Mouse (Mus musculus): ENCODE results near the gene Emb. TPM values are rescaled to one million over a fixed set of nuclear protein-coding genes. Genes with fewer than 3 reads are reported as not detected.
"Not testable (repeated sequence)": the region's sequence is repeated elsewhere in the genome, so short reads cannot be mapped to it uniquely, and the experiment has no call there.

The Emb gene
- total RNA-seq (2021): 10 to 100 TPM; 22.0 to 32.3 TPM
- long read RNA-seq, experiment 1, transcript Emb-202 (1 exons, 2,136 nt): minor isoform, 5 of 14 reads
- long read RNA-seq, experiment 1, transcript Emb-201 (9 exons, 2,923 nt): major isoform, 8 of 14 reads
- long read RNA-seq, experiment 1, partial matches to known transcripts: 1 of 14 reads
- long read RNA-seq, experiment 1, other reads (novel, unspliced or antisense): 0 of 14 reads
- long read RNA-seq, experiment 2, transcript Emb-201 (9 exons, 2,923 nt): major isoform, 23 of 40 reads
- long read RNA-seq, experiment 2, transcript Emb-202 (1 exons, 2,136 nt): minor isoform, 11 of 40 reads
- long read RNA-seq, experiment 2, partial matches to known transcripts: 5 of 40 reads
- long read RNA-seq, experiment 2, other reads (novel, unspliced or antisense): 1 of 40 reads

DNA sequence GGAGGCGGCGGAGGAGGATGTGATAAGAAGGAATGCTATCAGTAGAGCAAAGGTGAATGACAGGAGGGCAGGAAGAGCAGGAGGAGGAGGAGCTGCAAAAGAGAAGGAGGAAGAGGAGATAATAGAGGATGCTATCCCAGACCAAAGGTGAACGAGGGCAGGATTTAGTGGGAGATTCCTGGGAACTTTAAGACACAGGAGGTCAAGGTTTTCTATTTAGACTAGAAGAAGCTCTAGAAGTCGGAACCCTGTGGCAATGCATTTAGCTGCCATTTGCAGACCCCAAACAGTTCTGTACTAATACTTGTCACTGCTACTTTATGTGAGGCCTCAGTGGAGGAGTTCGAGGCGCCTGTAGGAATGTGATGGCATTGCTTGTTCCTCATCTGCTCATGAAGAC, at the start of gene Emb:
TSS of gene Emb (plus strand) at position 301 of the 400 bp plus-strand sequence.
- DNase-seq (ENCODE audit: low spot score in 2 of 2): no peak

- no peak for DNase-seq (ENCODE audit: low spot score in 2 of 2)
These were observed 44.4 kb upstream of the Emb start for GRCm38 (mm10) chr13:117163906-117164305.

DNA sequence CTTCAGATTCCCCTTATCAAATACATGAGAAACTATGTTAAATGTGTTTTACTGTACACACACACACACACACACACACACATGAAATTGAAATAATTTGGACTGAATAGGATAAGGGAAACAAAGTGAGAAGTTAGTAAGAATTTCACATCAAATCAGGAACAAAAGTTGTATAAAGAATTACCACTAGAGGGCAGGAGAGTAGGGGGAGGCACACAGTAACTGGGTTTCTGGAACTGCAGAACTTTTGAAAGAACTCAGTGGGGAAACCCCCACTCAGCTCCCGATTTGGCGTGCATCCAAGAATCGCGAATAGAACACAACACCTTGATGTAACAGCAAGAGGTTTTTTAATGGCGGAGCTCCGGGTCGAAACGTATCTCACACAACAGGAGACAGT, 43.3 kb upstream of the Emb start:
- DNase-seq (ENCODE audit: low spot score in 2 of 2): no peak

- DNase-seq (ENCODE audit: low spot score in 2 of 2): not testable (repeated sequence)
These were observed 27.4 kb upstream of the Emb start for GRCm38 (mm10) chr13:117180912-117181311.

DNA sequence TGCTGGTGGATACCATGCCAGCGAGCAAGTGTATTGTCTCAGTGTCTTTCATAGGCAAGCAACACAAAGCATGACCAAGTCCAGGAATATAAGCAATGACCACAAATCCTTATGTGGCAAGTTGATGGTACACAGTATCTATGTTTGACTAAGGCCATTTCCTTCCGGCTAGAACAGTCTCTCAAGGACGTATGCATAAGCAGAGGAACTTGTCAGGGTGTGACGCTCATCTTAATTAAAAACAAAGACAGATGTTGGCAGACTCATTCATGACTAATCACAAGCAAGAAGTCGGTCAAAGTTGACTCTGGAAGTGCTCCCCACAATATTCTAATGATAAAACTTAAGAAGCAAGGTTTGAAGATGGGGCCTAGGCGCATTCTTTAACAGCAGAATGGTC, 25.0 kb upstream of the Emb start:
- DNase-seq (ENCODE audit: low spot score in 2 of 2): no peak

GRCm38 (mm10) chr13:117185329-117185728, 23.0 kb upstream of the Emb start:
- DNase-seq (ENCODE audit: low spot score in 2 of 2): no peak

DNA sequence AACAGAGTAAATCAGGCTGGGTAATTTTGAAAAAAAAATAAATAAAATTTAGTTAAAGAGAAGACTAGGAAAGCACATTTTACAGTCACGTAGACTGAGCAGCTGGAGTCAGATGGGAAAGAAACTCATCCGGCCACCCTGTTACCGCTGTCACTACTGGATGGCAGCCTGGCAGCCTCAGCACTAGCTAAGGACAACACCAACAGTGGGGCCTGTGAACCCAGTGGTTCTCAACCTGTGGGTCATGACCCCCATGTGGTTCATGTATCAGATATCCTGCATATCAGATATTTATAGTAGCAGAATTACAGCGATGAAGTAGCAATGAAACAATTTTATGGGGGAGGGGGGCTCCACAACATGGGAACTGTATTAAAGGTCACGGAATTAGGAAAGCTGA, 16.2 kb upstream of the Emb start:
- DNase-seq (ENCODE audit: low spot score in 2 of 2): no peak

GRCm38 (mm10) chr13:117193422-117193983, 14.8 kb upstream of the Emb start:
- no peak for DNase-seq (ENCODE audit: low spot score in 2 of 2)

DNA sequence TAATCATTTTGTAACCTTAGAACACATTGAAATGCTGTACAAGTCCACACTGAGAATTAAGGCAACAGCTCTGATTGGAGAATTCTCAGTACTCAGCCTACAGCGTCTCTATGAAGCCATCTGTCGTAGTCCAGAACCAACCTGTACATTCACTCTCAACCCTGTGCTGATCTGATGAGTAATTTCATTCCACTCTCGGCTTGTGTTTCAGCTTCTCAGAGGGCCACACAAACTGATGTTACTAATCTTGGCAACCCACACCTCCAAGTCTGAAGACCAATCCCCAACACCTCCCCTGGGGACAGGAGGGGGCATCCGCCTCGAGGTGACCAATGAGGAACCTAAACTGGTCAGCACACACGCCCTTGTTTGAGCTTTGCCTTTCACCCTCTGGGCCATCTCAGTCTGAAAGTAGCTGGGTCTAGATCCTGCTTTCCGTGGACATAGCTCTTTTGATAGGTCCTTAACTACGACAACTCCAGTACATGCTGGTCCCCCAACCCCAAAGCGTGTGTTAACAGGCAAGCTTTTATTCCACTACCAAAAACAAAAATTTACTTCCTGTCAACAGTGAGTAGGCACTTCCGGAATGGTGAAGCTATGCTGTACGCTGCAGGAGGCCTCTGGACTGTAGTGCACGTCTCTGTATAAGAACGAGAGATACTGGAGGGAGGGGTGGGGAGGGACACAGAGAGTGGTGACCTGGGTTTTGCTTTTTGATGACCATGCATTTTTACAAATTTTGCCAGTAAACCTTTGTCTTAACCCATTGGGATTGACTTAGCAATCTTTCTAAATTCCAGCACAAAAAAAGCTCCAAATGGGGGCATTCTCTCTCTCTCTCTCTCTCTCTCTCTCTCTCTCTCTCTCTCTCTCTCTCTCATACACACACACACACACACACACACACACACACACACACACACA, 12.5 kb upstream of the Emb start:
- no peak for DNase-seq (ENCODE audit: low spot score in 2 of 2)

DNA sequence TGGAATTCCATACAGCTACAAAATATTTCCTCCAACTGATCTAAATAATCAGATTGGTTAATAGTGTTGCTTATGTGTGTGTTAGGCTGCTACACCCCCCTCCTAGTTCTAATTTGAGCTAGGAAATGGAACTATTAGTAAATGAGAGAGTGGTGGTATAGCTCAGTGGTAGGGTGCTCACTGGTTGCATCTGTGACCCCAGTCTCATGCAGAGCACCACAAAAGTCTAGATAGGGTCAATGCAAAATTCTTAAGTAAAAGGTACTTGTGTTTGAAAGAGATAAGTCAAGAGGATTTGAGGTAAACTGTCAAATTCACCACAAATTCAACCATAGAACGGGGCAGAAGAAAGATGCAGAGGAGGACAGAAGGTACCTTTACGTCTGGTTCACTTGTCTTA, 10.7 kb upstream of the Emb start:
- DNase-seq (ENCODE audit: low spot score in 2 of 2): no peak

DNA sequence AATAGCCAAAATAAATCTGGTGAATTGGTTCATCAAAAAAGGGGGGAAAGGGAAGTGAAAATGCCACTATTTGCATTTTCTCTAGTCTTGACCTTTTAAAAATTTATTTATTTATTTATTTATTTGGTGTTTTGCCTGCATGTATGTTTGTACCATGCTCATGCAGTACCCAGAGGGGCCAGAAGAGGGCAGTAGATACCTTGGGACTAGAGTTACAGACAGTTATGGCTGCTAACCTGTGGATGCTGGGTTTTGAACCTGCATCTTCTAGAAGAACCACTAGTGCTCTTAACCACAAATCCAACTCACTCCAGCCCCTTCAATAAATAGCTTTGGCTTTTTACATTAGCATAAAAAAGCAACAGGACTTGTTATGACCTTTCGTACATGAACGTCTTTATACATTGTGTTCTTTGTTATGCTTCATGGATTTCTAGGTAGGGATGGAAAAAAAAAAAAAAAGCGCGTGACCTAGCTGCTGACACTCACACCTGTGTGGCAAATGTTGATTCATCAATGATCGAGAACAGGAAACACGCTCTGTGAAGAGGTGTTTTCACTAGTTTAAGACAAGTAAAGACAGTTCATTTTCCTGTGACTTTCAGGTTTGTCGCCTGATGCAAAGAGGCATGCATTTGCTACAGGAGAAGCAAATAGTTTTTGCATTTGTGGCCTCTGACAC, 9.8 kb upstream of the Emb start:
- peak; percentile 72 to 82 for DNase-seq (ENCODE audit: low spot score in 2 of 2)

GRCm38 (mm10) chr13:117202755-117203471, 5.4 kb upstream of the Emb start:
- DNase-seq (ENCODE audit: low spot score in 2 of 2): peak; percentile 32 to 37

DNA sequence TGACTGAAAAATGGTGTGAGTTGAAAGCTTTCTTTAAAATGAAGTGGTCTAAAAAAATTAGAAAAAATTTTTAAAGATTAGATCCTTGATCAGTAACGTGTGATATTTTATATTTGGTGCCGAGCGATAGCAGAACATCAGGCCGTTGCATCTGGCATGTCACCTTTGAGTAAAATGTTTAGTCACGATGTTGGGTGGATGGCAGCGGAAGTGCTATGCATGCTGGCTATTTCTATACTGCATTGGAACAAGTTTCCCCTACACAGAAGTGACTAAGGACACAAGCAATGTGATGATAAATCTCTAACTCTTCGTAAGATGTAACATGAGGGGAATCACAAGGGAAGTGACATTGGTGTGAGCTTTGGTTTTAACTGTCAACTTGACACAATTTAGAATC, 3.7 kb upstream of the Emb start:
- DNase-seq (ENCODE audit: low spot score in 2 of 2): no peak

DNA sequence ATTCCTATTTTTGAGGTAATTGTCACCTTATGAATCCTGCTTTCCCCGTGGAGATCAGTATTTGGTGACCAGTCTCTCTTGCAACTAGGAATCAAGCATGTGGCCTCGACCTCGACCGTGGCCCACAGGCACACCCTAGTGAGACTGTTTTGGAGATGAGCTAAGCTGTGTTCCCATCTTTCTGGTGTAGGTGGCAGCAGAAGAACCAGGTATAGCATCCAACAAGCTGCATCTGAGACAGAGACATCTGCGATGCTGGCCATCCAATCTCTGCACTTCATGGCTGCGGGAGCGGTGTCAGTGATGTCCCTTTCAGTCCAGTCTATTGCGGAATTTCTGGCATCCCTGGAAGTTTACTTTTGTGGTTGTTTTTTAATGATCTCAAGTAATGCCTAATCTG, 2.3 kb upstream of the Emb start:
- DNase-seq (ENCODE audit: low spot score in 2 of 2): no peak

DNA sequence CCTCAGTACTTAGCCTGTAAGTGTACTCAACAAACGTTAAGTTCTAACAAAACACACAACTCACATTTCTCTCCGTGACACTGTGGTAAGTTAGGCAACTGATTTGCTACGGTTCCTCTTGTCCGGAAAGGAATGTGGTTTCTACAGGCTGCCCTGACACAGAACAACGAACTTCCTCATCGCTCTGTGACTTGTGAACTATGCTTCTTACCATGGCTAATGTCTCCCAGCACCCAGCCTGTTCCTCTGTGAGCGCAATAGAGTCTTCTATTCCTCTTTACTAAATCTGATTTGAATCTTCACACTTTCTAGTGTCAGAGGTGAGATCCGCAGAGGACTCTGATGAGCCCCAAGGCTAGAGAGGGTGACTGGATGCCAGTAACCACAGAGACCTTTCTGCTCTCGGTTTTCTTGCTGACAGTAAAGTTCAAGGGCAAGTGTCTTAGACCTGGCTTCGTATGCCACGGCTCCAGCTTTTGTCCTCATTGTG, 3.1 kb downstream of the Emb start:
- DNase-seq (ENCODE audit: low spot score in 2 of 2): no peak

DNA sequence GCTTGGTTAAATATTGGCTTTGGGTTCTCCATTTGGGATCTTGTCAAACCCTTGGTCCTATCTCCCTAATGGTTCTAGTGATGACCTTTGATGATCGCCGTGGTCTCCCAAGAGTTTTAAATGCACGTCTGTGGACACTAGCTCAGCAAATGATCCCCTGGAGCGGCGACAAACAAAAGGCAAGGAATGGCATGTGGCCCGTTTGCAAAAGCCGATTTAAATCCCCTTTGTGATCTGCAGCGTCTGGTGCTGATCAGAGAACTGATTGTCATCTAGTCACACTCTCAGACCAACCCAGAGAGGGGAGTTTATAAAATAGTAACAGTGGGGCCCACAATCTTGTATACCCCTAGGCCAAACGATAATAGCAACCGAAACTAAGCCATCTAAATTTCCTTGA, 7.1 kb downstream of the Emb start:
- DNase-seq (ENCODE audit: low spot score in 2 of 2): no peak

GRCm38 (mm10) chr13:117216126-117216525, 7.8 kb downstream of the Emb start:
- no peak for DNase-seq (ENCODE audit: low spot score in 2 of 2)

GRCm38 (mm10) chr13:117216752-117217363, 8.5 kb downstream of the Emb start:
- DNase-seq (ENCODE audit: low spot score in 2 of 2): no peak

GRCm38 (mm10) chr13:117217621-117218020, 9.3 kb downstream of the Emb start:
- no peak for DNase-seq (ENCODE audit: low spot score in 2 of 2)

DNA sequence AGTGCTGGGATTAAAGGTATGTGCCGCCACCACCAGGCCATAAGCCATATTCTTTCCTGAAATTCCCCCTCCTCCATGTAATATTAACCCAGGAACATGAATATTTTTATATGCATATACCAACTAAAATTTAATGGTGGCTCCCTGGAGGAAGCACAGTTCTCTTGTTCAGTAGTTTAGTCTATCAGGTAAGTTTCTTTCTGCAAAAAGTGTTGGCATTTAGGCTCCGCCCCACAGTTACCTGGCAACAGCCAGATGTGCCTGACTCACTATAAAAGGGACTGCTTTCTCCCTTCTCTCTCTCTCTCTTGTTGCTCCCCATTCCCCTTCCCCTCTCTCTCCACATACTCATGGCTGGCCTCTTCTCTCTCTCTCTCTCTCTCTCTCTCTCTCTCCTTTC, 9.8 kb downstream of the Emb start:
- no peak for DNase-seq (ENCODE audit: low spot score in 2 of 2)

Measured in adrenal gland, adult 18-20 months (tissue).